Mouse (Mus musculus): Measurements from ENCODE around the gene Atad5. TPM values are rescaled to one million over a fixed set of nuclear protein-coding genes. Genes with fewer than 3 reads are reported as not detected.

Atad5 gene
- total and polyA plus RNA-seq, 3 experiments, result 17.1 to 66.9 (median 22.6) TPM

DNA sequence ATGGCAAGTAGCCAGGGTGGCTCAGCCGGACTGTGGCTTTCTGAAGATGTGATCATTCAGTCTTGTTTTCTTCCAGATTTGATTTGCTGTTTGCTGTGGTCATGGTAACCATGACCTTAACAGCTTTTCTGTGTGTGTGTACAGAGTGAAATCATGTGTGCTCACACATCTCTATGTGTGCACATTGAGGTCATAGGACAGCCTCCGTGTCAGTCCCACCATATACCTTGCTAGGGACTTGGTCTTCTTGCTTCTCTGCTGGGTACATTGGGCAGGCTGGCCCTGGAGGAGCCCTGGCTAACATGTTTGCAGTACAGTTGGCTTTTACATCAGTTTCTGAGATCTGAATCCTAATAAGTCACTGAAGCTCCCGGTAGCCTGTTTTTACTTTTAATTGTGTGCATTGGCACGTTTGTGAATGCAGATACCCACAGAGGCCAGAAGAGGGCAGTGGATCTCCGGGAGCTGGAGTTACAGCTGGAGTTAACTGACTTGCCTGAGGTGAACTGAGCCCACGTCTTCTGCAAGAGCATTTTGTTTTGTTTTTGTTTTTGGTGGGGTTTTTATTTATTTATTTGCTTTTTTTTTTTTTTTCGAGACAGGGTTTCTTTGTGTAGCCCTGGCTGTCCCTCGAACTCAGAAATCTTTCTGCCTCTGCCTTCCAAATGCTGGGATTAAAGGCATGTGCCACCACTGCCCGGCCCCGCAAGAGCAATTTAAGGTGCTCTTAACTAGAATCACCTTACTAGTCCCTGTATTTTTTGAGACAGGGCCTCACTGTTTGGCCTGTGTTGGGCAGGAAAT is 46.4 kb upstream of the Atad5 start (continued):
- no peak for TF ChIP-seq TCF12 (IDR thresholded peaks at IDR 0.05; ENCODE audit: low read depth, low read length)
- TF ChIP-seq KAT2A (conservative IDR thresholded peaks at IDR 0.05; ENCODE audit: low read depth, low read length), result no peak
- 0 out of 2 replicates have a peak, but pooled peaks have one; percentile 41 for TF ChIP-seq MYC (IDR thresholded peaks at IDR 0.05; ENCODE audit: low read depth, low read length)
- no peak for TF ChIP-seq NRF1 (IDR thresholded peaks at IDR 0.05; ENCODE audit: insufficient read depth, low read depth, low read length, poor library complexity, severe bottlenecking)
- TF ChIP-seq MXI1 (IDR thresholded peaks at IDR 0.05; ENCODE audit: low read depth, low read length), result 0 out of 2 replicates have a peak, but pooled peaks have one; percentile 50
- no peak for TF ChIP-seq MEF2A (IDR thresholded peaks at IDR 0.05; ENCODE audit: extremely low read depth, insufficient replicate concordance, low read depth, low read length, poor library complexity, severe bottlenecking)
- TF ChIP-seq RAD21 (IDR thresholded peaks at IDR 0.05; ENCODE audit: low read depth, low read length), result peak; percentile 90
- TF ChIP-seq MAZ (IDR thresholded peaks at IDR 0.05; ENCODE audit: low read depth, low read length), result no peak
- no peak for TF ChIP-seq EP300 (IDR thresholded peaks at IDR 0.05; ENCODE audit: low read depth in 1 of 2, low read length in 2 of 2)

DNA sequence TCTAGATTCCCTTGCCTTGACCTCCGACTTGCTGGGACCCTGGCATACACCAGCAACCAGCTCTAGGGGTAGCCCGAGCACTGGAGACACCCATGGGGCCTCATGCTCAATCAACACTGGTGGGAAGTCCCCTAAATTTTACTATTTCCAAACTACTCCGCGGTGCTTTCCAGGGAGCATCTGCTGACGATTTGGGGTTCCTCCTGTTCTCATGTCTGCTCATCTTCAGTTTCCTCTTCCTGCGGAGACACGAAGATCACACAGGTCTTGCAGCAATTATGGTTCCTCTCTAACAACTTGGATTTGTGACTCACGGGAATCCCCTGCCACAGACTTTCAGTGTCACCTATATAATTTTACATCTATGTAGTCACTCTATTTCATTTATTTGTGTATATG is 45.8 kb upstream of the Atad5 start:
- no peak overlapping the region for H3K27ac ChIP-seq (ENCODE audit: control insufficient read depth, low read depth, low read length)
- H3K9ac ChIP-seq (ENCODE audit: control insufficient read depth, low read depth, low read length, poor library complexity, severe bottlenecking), result no peak overlapping the region
- no peaks in the 10 kb centered on the region for H3K79me2 ChIP-seq (ENCODE audit: control insufficient read depth, insufficient read depth, low read length, poor library complexity)
- no peak for DNase-seq (ENCODE audit: low read depth, low spot score)
- H3K4me1 ChIP-seq (ENCODE audit: control insufficient read depth in 1 of 2, insufficient read depth in 2 of 2, low read length in 2 of 2), result no peaks in the 10 kb centered on the region
- TF ChIP-seq TCF12 (IDR thresholded peaks at IDR 0.05; ENCODE audit: low read depth, low read length) (no peak), CHD2 (IDR thresholded peaks at IDR 0.05; ENCODE audit: low read length) (no peak), MYB (IDR thresholded peaks at IDR 0.05; ENCODE audit: low read depth, low read length) (no peak), ETS1 (IDR thresholded peaks at IDR 0.05; ENCODE audit: low read depth, low read length) (no peak)
- H3K4me3 ChIP-seq (ENCODE audit: control insufficient read depth in 1 of 2, insufficient read depth in 1 of 2, low read depth in 2 of 2, low read length in 2 of 2), result no peak overlapping the region
- no peaks in the 10 kb centered on the region for H3K9me3 ChIP-seq (replicated peaks; ENCODE audit: insufficient read depth, low read length)
- no peaks in the 10 kb centered on the region for H3K27me3 ChIP-seq (ENCODE audit: control insufficient read depth in 1 of 2, insufficient read depth in 2 of 2, low read length in 2 of 2)
- peaks cover 0 to 12% of the 10 kb centered on the region in 2 experiments; a peak in 2 of 4 replicates for H3K36me3 ChIP-seq (ENCODE audit: control insufficient read depth in 1 of 2, insufficient read depth in 2 of 2, low read length in 2 of 2)

DNA sequence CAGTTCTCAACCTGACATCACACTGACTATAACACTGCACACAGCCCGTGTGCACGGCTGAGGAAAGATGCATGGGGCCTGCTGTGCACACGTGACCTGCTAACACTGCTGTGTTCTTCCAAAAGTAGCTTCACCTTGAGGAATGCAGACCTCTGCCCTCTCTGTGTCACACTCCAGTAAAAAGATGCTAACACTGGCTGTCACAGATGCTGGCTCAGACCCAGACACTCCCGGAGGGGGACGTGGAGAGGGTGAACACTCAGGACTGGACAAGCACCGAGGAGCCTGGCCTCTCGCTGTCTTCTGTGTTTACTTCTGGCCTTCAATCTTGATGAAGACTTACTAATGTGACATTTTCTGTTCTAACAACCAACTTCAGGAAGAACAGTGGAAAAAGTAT is 42.3 kb upstream of the Atad5 start:
- TF ChIP-seq RAD21 (IDR thresholded peaks at IDR 0.05; ENCODE audit: low read depth, low read length) (no peak), USF1 (IDR thresholded peaks at IDR 0.05; ENCODE audit: low read depth, low read length) (no peak), POLR2AphosphoS2 (IDR thresholded peaks at IDR 0.05; ENCODE audit: low read length) (no peak)
- Histone ChIP-seq H3K27me3 (ENCODE audit: control insufficient read depth in 1 of 2, insufficient read depth in 2 of 2, low read length in 2 of 2) (no peaks in the 10 kb centered on the region), H3K4me1 (ENCODE audit: control insufficient read depth in 1 of 2, insufficient read depth in 2 of 2, low read length in 2 of 2) (no peaks in the 10 kb centered on the region), H3K27ac (ENCODE audit: control insufficient read depth, low read depth, low read length) (no peak overlapping the region), H3K9me3 (replicated peaks; ENCODE audit: insufficient read depth, low read length) (no peaks in the 10 kb centered on the region), H3K4me3 (ENCODE audit: control insufficient read depth in 1 of 2, insufficient read depth in 1 of 2, low read depth in 2 of 2, low read length in 2 of 2) (no peak overlapping the region), H3K36me3 (ENCODE audit: control insufficient read depth in 1 of 2, insufficient read depth in 2 of 2, low read length in 2 of 2) (peaks cover 0 to 20% of the 10 kb centered on the region in 2 experiments; a peak in 2 of 4 replicates), H3K9ac (ENCODE audit: control insufficient read depth, low read depth, low read length, poor library complexity, severe bottlenecking) (no peak overlapping the region), H3K79me2 (ENCODE audit: control insufficient read depth, insufficient read depth, low read length, poor library complexity) (no peaks in the 10 kb centered on the region)
- DNase-seq (ENCODE audit: low read depth, low spot score), result no peak
